Mouse (Mus musculus) T-helper 17 cell (primary cell): ENCODE measurements around the gene Gpnmb.

Experiments
- in situ Hi-C, 2 experiments: fragments of 300-600 bp; cut with MboI, MseI; formaldehyde crosslinking; loops; 1 replicate in 1 of 2; 2 replicates in 1 of 2; pipeline ENCODE4 v1.15.1; 2025; ENCODE audit warnings: high pct_unique_total_duplicates in 2 of 2

The Gpnmb gene

GRCm38 (mm10) chr6:49096421-49096820, 60.1 kb downstream of the Gpnmb start:
- in situ Hi-C loops: no loop called here

- in situ Hi-C loops: no loop called here
Measured at GRCm38 (mm10) chr6:49096933-49097461, 60.7 kb downstream of the Gpnmb start.

- in situ Hi-C loops: no loop called here
Measured at GRCm38 (mm10) chr6:49097596-49098110, 61.3 kb downstream of the Gpnmb start.

GRCm38 (mm10) chr6:49099086-49099485, 62.7 kb downstream of the Gpnmb start:
- in situ Hi-C loops: no loop called here

- in situ Hi-C loops: no loop called here
Measured at GRCm38 (mm10) chr6:49106746-49107500, 70.6 kb downstream of the Gpnmb start.

- in situ Hi-C loops: no loop called here
Measured at GRCm38 (mm10) chr6:49109196-49109595, 72.8 kb downstream of the Gpnmb start.

GRCm38 (mm10) chr6:49113895-49114294, 77.5 kb downstream of the Gpnmb start:
- in situ Hi-C loops: no loop called here

- in situ Hi-C loops: no loop called here
Measured at GRCm38 (mm10) chr6:49114457-49114856, 78.1 kb downstream of the Gpnmb start.

- in situ Hi-C loops: no loop called here
Measured at GRCm38 (mm10) chr6:49115550-49115949, 79.2 kb downstream of the Gpnmb start.

GRCm38 (mm10) chr6:49116241-49116640, 79.9 kb downstream of the Gpnmb start:
- in situ Hi-C loops: no loop called here

- in situ Hi-C loops: no loop called here
Measured at GRCm38 (mm10) chr6:49118446-49118845, 82.1 kb downstream of the Gpnmb start.

GRCm38 (mm10) chr6:49119462-49120135, 83.3 kb downstream of the Gpnmb start:
- in situ Hi-C loops: no loop called here

- in situ Hi-C loops: no loop called here
Measured at GRCm38 (mm10) chr6:49120370-49120769, 84.0 kb downstream of the Gpnmb start.
